Mouse (Mus musculus): ENCODE data around the gene Pigq.

DNA sequence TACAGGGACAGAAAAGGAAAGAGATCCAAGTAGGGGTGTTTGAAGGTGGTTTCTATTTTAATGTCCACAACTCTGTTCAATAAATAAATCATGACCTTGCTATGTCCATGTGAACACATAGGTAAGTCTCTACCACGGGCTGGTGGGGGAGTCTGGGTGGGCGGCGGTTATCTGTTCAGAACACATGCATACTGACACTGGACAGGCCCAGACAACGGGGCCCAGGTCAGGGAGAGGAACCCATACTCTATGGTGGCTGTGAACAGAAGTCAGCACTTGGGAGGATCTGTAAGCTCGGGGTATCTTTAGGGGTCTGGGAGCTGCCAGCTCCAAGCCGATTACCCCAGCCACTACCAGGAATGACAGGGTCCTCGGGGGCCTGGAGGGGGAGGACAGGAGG lies 1.6 kb upstream of the Pigq start:
- TF ChIP-seq CTCF (IDR thresholded peaks at IDR 0.05; ENCODE audit: low read depth): no peak
- no peak for TF ChIP-seq EP300 (IDR thresholded peaks at IDR 0.05; ENCODE audit: low read depth)
